Mouse (Mus musculus): ENCODE results near the gene Slc44a1. TPM values are rescaled to one million over a fixed set of nuclear protein-coding genes. Genes with fewer than 3 reads are reported as not detected.

Slc44a1 gene
- polyA plus RNA-seq, 1 experiment = not detected

DNA sequence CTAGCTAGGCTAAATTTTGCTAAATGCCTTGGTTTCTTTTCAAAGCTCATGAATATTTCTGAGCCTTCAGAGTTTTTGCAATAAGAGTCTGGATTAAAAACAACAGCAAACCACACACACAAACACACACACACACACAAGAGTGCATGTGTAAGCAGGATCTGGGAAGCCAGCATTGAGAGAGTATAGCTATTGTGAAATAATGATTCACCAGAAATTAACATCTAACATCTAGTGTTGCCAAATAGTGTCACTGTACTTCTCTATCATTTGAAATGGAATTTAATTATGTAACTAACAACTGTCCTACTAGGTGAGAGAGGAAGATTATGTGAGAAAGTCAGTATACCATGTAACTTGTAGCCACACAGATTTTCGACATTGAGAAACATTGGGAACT lies 126.9 kb downstream of the Slc44a1 start:
- 85% methylated on average over 1 of the region's 1 CpGs for WGBS
- no peak overlapping the region for H3K27ac ChIP-seq (ENCODE audit: insufficient read depth, low read depth, low read length)
- H3K4me3 ChIP-seq (ENCODE audit: insufficient read depth, low read depth, low read length) = no peak overlapping the region
- no peaks in the 10 kb centered on the region for H3K4me1 ChIP-seq (ENCODE audit: control insufficient read depth, insufficient read depth, low read length)
- TF ChIP-seq CTCF (IDR thresholded peaks at IDR 0.05; ENCODE audit: insufficient read depth, low read depth, low read length) (no peak), POLR2A (IDR thresholded peaks at IDR 0.05; ENCODE audit: insufficient read depth, low read depth, low read length) (no peak)

DNA sequence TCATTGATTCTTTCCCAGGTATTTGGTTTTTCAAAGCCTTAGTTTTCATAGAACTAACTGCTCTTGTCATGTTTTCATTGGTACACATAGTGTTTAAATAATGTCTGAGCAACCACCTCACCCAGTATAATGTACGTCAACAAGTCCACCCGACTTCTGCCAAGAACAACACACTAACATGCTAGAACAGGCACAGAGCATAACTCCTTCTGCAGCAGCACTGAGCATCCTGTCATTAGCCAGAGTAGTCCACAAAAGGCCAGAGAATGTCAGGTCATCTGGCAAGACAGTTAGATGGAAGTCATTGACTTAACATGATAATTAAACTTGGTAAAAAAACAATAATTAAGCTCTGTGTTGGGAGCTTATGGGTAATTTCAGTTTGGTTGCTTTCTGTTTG lies 135.3 kb downstream of the Slc44a1 start:
- 54% methylated on average over 2 of the region's 2 CpGs for WGBS

DNA sequence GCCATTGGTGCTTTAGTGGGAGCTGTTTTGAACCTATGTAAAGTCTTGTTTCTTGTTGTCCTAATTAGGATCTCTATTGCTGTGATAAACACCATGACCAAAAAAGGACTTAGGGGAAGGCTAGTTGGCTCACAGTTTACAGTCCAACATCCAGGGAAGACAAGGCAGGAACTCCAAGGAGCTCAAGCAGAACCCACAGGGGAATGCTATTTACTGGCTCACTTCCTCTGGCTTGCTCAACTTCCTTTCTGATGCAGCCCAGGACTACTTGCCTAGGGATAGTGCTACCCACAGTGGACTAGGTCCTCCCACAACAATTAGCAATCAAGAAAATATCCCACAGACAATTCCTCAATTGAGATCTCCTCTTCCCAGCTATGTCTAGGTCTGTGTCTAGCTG lies 147.5 kb downstream of the Slc44a1 start:
- Histone ChIP-seq H3K4me1 (ENCODE audit: control insufficient read depth, insufficient read depth, low read length) (peaks cover 2% of the 10 kb centered on the region; the same call in 1 of the 2 replicates), H3K27ac (ENCODE audit: insufficient read depth, low read depth, low read length) (no peak overlapping the region), H3K4me3 (ENCODE audit: insufficient read depth, low read depth, low read length) (no peak overlapping the region)
- TF ChIP-seq POLR2A (IDR thresholded peaks at IDR 0.05; ENCODE audit: insufficient read depth, low read depth, low read length) = no peak
- no peak for TF ChIP-seq CTCF (IDR thresholded peaks at IDR 0.05; ENCODE audit: insufficient read depth, low read depth, low read length)

More for the DNA sequence above, 135.3 kb downstream of the Slc44a1 start:
- no peaks in the 10 kb centered on the region for H3K4me1 ChIP-seq (ENCODE audit: control insufficient read depth, insufficient read depth, low read length)
- H3K27ac ChIP-seq (ENCODE audit: insufficient read depth, low read depth, low read length) = no peak overlapping the region
- TF ChIP-seq CTCF (IDR thresholded peaks at IDR 0.05; ENCODE audit: insufficient read depth, low read depth, low read length) = no peak
- TF ChIP-seq POLR2A (IDR thresholded peaks at IDR 0.05; ENCODE audit: insufficient read depth, low read depth, low read length) = no peak
- no peak overlapping the region for H3K4me3 ChIP-seq (ENCODE audit: insufficient read depth, low read depth, low read length)

DNA sequence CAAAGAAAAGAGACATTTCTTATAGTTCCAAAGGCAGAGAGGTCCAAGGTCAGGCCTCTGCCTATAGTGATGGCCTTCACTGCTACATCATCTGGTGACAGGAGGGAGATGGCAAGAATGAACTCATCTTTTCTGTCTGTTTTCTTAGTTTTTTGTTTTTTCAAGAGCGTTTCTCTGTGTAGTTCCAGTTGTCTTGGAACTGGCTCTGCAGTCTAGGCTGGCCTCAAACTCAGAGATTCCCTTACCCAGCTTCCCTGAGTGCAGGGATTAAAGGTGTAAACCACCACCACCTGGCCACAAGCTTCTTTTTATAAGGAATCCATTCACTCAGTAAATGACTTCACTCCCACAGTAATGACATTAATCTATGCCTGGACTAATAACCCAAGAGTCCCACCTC lies 148.7 kb downstream of the Slc44a1 start:
- WGBS = 86% methylated on average over 1 of the region's 1 CpGs
- Histone ChIP-seq H3K4me3 (ENCODE audit: insufficient read depth, low read depth, low read length) (no peak overlapping the region), H3K4me1 (ENCODE audit: control insufficient read depth, insufficient read depth, low read length) (peaks cover 2% of the 10 kb centered on the region; the same call in 1 of the 2 replicates), H3K27ac (ENCODE audit: insufficient read depth, low read depth, low read length) (no peak overlapping the region)
- TF ChIP-seq POLR2A (IDR thresholded peaks at IDR 0.05; ENCODE audit: insufficient read depth, low read depth, low read length) = no peak
- TF ChIP-seq CTCF (IDR thresholded peaks at IDR 0.05; ENCODE audit: insufficient read depth, low read depth, low read length) = no peak

DNA sequence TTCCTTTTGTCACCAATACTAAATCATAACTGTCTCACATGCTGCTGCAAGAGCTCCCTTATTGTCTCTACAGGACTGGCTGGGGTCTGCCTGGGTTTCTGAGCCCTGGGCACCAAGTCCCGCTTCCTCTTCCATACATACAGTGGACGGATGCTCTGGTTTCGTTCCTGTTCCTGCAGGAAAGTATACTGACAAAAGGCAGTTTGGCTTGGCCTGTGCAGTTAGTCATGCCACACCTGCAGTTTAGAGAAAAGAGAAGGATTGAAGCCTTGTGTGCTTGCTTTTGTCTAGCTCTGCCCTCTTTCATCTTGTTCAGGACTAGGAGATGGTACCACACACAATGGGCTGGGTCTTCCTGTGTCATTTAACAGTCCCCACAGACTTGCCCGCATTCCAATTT lies 149.3 kb downstream of the Slc44a1 start:
- H3K4me3 ChIP-seq (ENCODE audit: insufficient read depth, low read depth, low read length) = no peak overlapping the region
- H3K4me1 ChIP-seq (ENCODE audit: control insufficient read depth, insufficient read depth, low read length) = peaks cover 4% of the 10 kb centered on the region
- H3K27ac ChIP-seq (ENCODE audit: insufficient read depth, low read depth, low read length) = no peak overlapping the region
- WGBS = 91% methylated on average over 4 of the region's 4 CpGs
- TF ChIP-seq CTCF (IDR thresholded peaks at IDR 0.05; ENCODE audit: insufficient read depth, low read depth, low read length) = no peak
- TF ChIP-seq POLR2A (IDR thresholded peaks at IDR 0.05; ENCODE audit: insufficient read depth, low read depth, low read length) = no peak

DNA sequence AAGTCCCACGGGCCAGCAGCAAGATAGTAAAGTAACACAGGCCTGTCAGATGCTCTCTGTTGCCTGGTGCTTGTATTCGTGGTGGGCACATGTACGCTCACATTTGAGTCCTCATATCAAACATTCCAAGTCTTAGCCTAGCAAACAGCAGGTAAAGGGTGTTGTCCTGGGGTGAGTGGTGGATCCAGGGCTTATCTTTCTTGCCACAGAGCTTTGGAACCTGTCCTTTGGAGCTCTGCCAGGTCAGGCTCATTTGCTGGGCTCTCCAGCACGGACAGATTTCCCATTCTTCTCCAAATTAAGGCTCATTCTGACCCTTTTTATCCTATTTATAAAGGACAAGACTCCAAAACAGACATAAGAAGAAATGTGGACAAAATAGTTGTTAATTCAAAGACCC lies 149.9 kb downstream of the Slc44a1 start:
- 80% methylated on average over 4 of the region's 4 CpGs for WGBS
- no peak overlapping the region for H3K4me3 ChIP-seq (ENCODE audit: insufficient read depth, low read depth, low read length)
- H3K27ac ChIP-seq (ENCODE audit: insufficient read depth, low read depth, low read length) = no peak overlapping the region
- peaks cover 4% of the 10 kb centered on the region for H3K4me1 ChIP-seq (ENCODE audit: control insufficient read depth, insufficient read depth, low read length)
- TF ChIP-seq CTCF (IDR thresholded peaks at IDR 0.05; ENCODE audit: insufficient read depth, low read depth, low read length) = no peak
- no peak for TF ChIP-seq POLR2A (IDR thresholded peaks at IDR 0.05; ENCODE audit: insufficient read depth, low read depth, low read length)

DNA sequence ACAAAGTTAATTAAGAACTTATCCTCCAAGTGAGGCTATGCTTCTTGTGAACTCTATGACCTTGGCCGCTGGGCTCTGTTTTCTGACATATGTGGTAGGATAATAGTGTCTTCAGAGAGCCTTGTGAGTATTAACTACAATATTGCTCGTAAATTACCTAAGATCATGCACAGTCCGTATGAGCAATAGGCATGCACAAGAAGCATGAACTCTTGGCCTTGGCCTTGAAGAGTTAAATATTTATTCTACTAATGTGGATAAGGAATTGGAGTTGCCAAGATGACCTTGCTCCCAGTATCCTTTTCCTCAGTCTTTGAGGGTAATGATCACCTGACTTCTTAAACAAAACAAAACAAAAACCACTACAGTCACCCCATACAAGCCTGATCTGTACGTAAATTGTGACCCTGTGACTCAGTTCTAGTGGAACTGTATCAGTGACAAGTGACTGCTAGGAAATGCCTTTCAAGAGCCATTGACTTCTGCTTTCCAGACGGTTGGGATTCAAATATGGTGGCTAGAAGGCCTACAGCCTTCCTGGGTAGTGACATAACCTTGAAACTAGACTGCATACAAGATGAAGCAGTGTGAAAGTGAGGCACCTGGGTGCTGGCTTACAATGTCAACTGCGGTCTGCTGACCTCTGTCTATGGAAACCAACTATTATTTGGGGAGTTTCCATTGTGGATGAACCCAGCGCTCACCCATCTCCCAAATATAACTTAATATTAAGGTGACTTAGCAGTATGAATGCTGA lies 150.7 kb downstream of the Slc44a1 start:
- Histone ChIP-seq H3K4me1 (ENCODE audit: control insufficient read depth, insufficient read depth, low read length) (peaks cover 4% of the 10 kb centered on the region), H3K4me3 (ENCODE audit: insufficient read depth, low read depth, low read length) (no peak overlapping the region), H3K27ac (ENCODE audit: insufficient read depth, low read depth, low read length) (no peak overlapping the region)
- WGBS = 90% methylated on average over 7 of the region's 7 CpGs
- no peak for TF ChIP-seq POLR2A (IDR thresholded peaks at IDR 0.05; ENCODE audit: insufficient read depth, low read depth, low read length)
- TF ChIP-seq CTCF (IDR thresholded peaks at IDR 0.05; ENCODE audit: insufficient read depth, low read depth, low read length) = no peak

DNA sequence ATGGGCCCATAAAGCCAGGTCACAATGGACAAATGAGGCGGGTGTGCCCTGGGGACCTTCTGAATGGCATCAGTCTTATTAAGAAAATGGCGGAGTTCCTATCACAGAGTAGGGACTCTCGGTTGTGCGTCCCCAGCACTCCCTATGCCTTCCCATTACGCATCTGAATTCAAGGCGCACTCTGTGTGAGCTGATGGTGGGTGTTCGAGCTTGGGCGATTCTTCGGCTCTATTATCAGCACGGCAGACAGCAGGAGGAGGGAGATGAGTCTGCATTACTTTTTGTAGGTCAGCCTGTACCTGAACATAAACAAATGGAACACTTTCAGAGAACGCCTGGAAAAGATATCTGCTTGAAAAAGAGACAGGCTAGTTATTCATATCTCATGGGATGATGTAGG lies 151.3 kb downstream of the Slc44a1 start:
- no peak overlapping the region for H3K4me3 ChIP-seq (ENCODE audit: insufficient read depth, low read depth, low read length)
- 0 out of 2 replicates have a peak overlapping the region, but pooled peaks have one; percentile 34 for H3K27ac ChIP-seq (ENCODE audit: insufficient read depth, low read depth, low read length)
- peaks cover 4% of the 10 kb centered on the region for H3K4me1 ChIP-seq (ENCODE audit: control insufficient read depth, insufficient read depth, low read length)
- 71% methylated on average over 11 of the region's 11 CpGs for WGBS
- no peak for TF ChIP-seq CTCF (IDR thresholded peaks at IDR 0.05; ENCODE audit: insufficient read depth, low read depth, low read length)
- TF ChIP-seq POLR2A (IDR thresholded peaks at IDR 0.05; ENCODE audit: insufficient read depth, low read depth, low read length) = no peak

DNA sequence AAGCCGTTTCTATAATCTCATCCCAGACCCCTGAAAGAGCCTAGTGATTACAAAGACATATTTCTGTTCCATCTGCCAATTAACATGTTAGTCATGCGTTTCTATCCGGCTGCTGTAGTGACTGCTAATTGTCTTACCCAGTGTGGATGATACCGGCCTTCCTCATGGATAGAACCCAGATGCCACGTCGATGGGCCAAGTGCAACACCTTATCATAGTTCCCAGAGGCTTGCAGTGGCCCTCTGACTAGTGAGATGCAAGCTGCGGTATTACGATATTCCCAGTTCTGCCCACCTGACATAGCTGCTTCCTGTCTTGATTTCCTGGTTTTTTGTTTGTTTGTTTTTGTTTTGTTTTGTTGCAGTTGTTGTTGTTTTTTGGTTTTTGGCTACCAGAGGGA lies 151.7 kb downstream of the Slc44a1 start:
- Histone ChIP-seq H3K4me3 (ENCODE audit: insufficient read depth, low read depth, low read length) (no peak overlapping the region), H3K4me1 (ENCODE audit: control insufficient read depth, insufficient read depth, low read length) (peaks cover 4% of the 10 kb centered on the region), H3K27ac (ENCODE audit: insufficient read depth, low read depth, low read length) (no peak overlapping the region)
- TF ChIP-seq CTCF (IDR thresholded peaks at IDR 0.05; ENCODE audit: insufficient read depth, low read depth, low read length) (no peak), POLR2A (IDR thresholded peaks at IDR 0.05; ENCODE audit: insufficient read depth, low read depth, low read length) (no peak)
- 64% methylated on average over 8 of the region's 8 CpGs for WGBS
